Mouse (Mus musculus) thymus, postnatal 25 days (tissue): ENCODE data around the gene Maco1.

Experiments used
- DNase-seq: peaks from one replicate; pipeline ENCODE4 v3.0.0; 2022

Gene Maco1

DNA sequence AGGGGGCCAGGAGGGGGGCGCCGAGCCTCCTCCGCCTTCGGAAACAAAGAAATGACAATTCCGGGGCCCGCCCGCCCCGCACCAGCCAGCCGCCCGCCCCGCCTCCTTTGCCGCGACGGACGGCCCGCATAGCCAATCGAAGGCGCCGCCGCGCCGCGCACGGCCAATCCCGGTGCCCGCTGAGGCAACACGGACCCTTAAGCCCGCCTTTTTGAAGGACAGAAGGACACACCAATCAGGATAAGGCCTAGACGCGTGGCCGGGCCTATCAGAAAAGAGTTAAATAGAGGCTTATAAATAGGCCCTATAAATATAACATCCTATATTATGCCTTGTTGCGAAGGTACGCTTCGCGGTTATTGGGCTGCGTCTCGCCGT lies at the start of gene Maco1:
TSS of gene Maco1 (minus strand) at position 87 of the 378 bp plus-strand sequence.
- peak; percentile 100 for DNase-seq

DNA sequence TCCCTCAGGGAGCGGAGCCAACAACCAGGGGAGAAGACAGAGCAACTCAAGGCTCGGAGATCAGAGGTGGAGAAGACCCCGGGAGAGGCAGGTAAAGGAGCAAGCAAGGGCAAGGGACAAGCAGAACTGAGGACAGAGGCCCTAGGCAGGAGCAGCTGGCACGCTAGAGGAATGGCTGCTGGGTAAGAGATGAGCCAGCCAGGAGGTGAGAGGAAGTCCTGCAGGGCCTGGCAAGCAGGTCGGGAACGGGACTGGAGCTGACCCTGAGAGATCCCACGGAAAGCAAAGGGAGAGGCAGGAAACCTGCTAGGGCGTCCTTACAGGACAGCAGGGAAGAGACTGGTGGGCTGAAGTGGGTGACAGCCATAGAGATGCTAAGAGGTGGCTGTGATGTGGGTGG lies 48.0 kb upstream of the Maco1 start:
- DNase-seq = no peak

DNA sequence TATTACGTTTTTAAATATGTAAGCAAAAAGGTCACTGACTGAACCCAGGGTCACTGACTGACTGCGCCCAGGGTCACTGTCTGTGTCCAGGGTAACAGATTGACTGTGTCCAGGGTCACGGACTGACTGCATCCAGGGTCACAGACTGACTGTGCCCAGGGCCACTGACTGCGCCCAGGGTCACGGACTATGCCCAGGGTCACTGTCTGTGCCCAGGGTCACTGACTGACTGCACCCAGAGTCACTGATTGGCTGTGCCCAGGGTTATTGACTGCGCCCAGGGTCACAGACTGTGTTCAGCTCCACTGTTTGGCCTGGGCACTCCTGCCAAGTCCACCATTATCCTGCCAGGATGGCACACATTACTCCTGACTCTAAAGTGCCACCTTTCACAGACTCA lies 44.1 kb upstream of the Maco1 start:
- DNase-seq = no peak

DNA sequence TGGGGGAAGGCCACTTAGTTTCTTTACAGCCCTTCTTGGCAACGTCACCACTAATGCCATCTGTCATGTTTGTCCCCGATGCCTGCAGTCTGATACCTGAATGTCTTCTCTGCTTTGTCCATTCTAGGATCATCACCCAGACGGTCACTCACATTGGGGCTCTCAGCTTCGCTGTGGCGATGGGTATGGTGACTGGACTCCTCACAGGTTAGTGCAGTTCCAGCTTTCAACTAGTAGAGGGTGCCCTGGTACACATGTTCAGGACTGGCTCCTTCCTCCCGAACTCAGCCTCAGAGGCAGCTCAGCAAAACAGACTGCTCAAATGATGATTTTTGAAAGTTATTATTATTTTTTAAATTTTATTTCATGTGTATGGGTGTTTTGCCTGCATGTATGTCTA lies 39.0 kb upstream of the Maco1 start:
- DNase-seq = peak; percentile 59

DNA sequence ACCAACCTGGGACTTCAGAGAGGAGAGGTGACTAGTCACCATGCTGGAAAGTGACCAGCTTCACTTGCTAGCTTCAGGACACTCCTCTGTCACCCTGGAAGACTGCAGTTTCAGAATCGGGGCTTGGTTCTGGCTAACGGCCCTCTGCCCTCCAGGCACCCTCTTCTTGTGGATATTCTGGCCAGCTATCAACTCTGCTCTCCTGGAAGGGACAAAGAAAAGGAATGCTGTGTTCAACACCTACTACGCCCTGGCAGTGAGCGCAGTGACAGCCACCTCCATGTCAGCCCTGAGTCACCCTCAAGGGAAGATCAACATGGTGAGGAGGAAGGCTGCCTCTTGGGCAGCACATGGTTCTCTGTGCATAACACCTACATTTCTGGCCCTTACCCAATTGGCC lies 31.2 kb upstream of the Maco1 start:
- no peak for DNase-seq

DNA sequence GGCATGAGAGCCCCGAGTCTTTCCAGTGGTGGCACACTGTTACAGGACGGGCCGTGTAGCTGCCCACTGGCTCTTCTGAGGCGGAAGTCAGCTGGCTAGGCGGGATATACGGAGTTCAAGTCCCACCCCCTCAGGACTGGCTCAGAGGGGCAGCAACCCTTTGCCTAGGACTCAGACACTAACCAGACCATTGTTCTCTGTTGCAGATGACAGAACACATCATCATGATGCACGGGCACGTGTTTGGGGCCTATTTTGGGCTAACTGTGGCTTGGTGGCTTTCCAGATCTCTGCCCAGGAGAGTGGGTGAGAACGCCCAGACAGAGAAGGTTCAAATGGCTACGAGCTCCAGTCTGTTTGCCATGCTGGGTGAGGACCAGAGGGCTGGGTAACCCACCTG lies 30.7 kb upstream of the Maco1 start:
- DNase-seq = no peak

DNA sequence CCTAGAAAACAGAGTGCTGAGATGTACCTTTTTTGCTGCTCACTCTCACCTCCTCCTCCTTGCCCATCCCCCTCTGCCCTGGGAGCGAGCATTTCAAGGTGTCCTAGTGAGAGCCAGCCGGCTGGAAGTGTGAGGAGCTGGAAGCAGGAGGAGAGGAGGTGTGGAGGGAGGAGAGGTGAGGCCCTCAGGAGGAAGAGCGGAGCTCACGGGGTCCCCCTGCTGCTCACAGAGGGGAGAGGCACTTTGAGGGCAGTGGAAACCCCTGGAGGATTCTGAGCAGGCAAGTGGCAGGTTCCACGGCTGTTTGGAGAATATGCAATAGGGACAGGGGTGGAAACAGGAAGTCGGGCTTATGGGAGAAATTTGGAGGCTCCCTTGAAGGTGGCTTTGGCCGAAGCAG lies 30.1 kb upstream of the Maco1 start:
- peak; percentile 53 for DNase-seq

DNA sequence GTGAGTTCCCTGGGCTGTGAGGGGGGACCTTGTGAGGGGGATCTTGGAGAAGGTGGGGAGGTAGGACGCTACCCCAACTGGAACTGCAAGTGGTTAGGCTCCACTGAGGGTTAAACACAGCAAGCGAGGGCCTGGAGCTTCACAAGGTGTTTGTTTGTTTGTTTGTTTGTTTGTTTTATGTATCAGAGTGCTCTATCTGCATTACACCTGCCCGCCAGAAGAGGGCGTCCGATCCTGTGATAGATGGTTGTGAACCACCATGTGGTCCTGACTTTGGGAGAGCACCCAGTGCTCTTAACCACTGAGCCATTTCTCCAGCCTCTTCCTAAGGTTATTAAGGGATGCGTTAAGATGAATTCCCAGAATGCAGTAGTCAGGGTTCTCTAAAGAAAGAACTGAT lies 26.9 kb upstream of the Maco1 start:
- peak; percentile 23 for DNase-seq

DNA sequence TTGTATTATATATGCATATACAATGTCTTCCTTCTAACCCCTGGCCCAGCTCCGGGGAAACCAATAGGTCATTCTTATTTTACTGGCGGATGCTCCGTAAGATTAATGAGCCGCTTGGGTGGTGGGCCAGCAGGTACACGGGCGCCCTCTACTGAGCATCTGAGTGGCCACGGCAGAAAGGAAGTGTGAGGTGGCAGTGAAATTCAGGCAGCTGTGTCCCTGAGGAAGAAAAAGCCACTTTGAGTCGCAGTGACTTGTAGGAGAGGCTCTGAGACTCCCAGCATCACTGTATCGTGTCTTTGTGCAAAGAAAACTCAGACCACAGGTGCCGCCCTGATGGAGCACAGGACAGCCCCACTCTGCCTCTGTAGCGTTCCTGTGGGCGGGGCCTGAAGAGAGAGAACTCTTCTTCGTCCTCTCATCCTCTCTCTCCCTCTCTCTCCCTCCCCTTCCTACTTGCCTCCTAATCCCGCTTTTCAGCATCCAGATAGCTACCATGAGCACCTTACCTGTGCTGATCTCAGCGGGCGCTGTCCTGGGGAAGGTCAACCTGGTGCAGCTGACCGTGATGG lies 26.4 kb upstream of the Maco1 start:
- DNase-seq = peak; percentile 75

DNA sequence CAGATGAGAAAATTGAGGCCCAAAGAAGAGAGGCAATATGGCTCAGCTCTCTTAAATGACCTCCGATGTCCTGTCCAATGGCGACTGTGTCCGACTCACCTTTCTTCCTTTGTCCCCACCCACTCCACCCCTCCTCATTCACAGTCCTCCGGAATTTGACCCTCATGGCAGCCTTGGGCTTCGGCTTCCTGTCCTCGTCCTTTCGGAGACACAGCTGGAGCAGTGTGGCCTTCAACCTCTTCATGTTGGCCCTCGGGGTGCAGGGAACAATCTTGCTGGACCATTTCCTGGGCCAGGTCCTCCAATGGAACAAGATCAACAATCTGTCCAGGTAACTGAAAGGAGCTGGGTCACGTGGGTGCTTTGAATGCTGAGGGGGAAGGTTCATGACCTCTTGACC lies 23.0 kb upstream of the Maco1 start:
- no peak for DNase-seq

DNA sequence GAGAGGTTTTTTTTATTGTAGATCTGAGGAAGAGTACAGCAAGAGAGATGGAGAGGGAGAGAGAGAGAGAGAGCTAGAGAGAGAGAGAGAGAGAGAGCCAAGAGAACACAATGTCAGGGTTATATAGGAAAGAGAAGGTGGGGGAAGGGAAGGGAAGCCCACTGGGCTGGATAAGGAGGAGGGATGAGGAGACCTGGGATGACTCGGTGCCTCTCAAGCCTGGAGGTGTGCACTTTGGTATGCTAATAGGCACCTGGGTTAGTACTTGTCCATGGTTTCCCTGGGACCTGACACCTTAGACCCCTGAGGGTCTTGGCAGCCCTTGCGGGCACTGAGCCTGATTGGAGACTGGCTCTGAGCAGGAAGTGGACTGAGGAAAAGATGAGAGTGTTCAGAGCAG lies 18.8 kb upstream of the Maco1 start:
- no peak for DNase-seq

DNA sequence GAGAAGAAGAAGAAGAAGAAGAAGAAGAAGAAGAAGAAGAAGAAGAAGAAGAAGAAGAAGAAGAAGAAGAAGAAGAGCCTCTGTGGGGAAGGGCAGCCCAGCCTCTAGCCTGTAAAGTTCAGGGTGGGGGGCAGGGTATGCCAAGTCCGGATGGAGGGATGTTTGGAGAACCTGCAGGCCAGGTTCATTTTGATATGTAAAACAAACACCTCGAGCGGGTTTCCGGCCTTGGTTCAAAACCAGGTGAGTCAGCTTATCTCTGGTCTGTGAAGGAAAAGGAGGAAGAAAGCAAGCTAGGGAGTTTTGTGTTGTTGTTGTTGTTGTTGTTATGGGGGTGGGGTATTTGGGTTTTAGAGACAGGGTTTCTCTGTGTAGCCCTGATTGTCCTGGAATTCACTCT lies 18.3 kb upstream of the Maco1 start:
- no peak for DNase-seq

DNA sequence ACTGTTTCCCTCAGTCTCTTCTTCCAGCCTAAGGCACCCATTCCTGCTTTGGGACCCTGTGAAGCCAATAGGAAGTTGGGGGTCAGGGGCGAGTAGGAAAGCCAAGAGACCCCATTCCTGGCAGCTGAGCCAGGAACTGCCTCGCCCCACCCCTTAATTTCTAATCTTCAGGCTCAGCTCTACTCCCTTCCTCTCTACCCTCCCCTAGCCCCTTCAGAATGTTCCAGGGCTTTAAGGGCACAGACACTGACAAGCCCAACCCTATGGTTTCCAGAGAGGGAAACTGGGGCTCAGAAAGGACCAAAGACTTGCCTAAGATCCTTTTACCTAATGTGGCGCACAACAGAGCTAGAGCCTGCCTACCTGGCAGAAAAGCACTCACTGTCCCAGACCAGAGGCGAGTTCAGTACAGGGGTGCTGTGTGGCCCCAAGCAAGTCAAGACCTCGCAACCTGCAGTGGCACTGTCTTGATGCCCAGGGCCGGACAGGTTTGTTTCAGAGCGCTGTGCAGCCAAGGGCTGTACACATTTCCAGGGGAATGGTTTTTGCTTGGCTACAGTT lies 16.8 kb upstream of the Maco1 start:
- DNase-seq = no peak

DNA sequence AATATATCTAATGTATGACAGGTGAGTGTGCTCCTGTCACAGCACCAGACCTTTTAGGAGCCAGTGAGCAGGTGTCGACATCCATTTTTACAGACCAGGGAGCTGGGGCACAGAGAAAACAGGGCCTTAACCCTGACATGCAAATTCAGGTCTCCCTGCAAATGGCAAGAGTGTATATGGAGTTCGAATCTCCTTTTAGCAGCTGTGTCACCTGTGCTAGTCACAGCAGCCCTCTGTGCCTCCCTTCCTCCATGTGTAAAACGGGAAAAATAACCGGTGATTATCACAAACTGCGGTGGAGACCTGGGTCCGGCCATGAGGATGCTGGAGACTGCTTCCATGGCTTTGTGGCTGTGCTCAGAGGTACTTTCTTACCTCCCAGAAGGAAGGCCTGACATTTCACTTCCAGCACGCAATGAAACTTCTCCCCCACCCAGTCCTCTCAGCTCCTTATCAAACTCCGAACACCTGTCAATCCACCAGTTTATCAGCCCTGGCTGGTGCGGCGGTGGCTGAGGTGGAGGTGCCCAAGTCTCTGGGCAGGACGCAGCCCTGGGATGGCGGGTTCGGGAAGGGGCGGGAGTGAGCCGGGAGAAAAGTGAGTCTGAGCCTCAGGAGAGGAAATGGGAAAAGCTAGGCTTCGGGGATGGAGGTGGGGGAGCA lies 16.1 kb upstream of the Maco1 start:
- DNase-seq = no peak

DNA sequence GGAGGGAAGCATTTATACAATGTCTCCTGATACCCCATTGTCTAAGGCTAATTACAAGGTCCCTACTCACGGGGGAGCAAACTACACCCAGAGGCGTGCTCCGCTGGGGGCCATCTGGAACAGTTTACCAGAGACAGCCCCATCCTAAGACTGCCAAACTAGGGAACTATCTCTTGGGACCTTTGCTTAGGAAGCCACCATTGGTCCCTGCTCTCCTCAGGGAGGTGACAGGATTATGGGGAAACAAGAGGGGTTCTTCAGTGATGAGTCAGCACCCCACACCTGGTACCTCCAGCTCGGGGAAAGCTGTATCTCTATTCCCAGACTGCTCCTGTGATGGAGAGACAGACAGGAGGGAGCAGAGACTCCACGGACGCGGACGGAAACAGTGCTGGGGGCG lies 15.3 kb upstream of the Maco1 start:
- DNase-seq = no peak

DNA sequence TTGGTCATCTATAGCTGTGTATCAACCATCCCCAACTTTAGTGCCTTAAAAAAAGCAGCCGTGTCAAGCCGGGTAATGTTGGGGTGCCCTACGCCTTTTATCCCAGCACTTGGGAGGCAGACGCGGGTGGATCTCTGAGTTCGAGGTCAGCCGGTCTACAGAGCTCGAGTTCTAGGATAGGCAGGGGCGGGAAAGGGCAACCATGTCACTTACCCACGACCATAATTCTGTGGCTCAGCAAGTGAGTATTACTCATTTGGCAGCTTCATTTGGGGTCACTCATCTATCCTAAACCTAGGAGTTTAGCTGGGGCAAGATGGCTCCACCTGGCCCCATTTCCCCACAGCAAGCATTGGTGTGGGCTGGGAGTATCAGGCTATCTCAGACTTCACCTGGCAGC lies 14.9 kb upstream of the Maco1 start:
- no peak for DNase-seq

DNA sequence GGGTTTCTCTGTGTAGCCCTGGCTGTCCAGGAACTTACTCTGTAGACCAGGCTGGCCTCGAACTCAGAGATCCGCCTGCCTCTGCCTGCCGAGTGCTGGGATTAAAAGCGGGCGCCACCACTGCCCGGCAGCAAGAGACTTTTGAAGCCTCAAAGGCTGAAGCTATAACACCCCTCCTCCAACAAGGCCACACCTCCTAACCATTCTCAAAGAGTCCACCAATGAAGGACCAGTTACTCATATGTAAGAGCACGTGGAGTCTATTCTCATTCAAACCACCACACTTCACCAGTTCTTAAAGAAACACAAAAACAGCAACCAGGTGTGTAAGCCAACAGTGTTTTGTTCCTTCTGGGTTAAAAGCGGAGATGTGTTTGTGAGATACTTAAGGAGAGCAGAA lies 14.5 kb upstream of the Maco1 start:
- DNase-seq = no peak

DNA sequence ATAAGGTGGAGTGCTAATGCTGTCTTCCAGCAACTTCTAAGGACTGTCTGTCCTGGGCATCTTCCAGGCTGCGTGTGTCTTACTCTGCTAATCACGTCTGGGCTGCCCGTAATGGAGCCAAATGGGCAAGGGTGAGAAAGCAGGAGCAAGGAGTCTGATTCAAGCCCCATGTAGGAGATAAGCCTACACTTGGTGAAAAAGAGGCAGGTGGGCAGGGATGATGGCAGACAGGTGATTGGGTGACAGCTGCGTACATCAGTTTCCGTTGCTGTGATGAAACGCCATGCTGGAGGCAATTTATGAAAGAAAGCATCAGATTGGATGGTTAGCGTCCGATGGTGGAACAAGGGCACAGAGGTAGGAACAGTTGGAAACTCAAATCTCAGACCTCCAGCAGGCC lies 14.1 kb upstream of the Maco1 start:
- no peak for DNase-seq

DNA sequence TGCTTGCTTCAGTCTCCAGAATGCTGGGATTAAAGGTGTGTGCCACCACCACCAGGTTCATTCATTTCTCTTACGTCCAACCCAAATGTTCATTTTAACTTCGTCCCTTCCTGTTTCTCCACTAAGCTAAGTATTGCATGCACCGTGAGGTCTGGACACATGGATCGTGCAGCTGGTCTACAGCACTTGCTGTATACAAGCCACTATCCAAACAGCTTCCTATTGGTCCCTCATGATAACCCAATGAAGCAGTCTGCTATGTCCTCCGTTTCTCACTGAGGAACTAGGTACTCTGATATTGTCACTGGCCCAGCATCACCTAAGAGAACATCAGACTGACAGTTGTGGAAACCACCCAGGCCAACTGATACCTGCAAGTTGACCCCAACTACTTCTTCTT lies 12.6 kb upstream of the Maco1 start:
- DNase-seq = no peak

DNA sequence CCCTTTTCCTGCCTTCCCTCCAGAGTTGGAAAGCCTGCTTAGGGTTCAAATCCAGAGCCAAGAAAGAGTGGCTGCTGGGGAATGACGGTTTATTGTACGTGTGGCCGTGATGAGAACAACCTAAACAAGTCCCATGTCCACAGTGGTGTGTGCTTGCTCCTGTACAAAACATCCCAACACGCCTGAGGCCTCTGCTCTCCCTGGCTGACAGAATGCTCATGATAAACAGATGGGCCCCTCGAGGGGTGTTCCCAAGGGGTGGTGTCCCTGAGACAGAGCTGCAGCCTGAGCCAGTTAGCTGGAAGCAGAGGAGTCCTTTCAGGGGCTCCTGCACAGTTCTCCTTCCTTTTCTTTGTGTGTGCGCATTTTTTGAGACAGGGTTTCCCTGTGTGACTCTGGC lies 12.2 kb upstream of the Maco1 start:
- DNase-seq = no peak

DNA sequence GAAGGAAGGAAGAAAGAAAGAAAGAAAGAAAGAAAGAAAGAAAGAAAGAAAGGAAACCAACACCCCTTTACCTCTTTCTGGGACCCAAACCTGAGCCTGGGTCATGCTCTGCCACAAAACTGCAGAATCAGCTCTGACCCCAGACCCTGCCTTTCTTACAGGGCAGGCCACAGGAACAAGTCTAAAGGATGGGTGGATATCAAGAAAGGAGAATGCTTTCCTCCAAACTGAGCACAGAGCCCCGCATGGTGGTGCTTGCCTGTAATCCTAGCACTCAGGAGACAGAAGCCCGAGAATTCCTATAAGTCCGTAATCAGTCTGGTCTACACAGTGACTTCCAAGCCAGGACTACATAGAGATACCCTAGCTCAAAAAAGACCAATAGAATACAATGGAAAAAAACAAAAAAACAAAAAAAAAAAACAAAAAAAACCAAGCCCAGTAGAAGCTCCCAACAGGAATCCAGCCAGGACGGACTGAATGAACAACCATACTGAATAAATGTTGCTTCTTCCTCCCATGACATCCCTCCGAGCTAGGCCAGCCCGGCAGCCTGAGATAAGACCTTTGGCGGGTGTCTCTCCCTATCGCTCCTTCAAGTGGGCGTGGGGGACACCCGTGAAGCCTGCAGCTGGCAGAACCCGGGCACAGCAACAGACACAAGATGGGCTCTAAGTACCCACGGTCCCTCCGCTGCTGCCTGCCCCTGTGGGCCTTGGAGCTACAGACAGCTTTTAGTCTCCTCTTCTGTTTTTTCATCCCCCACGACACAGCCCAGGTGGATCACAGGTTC lies 11.0 kb upstream of the Maco1 start, which contains the start of gene Rhd:
TSS of gene Rhd (plus strand) at position 600 of the 793 bp plus-strand sequence.
- no peak for DNase-seq

DNA sequence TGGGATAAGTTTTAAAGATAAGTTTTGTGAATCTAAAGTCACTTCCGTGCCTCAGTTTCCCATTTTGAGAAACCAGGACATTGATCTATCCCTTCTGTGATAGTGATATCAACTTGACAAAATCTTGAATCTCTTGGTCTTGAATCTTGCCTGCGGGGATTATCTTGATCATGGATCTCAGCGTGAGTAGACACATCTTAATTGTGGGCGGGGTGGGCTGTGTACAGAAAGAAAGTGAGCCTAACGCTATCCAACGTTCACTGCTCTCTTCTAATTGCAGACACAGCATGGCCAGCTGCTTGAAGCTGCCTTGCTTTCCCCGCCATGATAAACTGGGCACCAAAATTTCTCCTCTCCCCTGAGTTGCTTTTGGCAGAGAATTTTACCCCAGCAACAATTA lies 9.9 kb upstream of the Maco1 start:
- no peak for DNase-seq

DNA sequence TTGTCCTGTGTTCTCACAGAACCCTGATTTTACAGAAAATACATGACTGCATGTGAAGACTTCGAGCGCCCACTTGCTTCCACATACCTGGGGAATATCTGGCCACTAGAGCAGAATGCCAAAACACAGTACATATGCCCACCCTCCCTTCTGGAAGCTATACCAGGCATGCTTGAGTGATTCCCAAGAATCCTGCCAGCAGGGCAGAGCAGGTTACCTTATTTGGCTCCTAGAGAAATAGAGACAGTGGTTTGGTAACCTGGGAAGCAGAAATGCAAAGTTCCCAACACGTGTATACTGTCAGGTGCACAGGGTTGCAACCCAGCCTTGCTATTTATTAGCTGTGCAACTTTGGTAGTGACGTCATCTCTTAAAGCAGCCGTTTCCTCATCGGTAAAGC lies 8.7 kb upstream of the Maco1 start:
- DNase-seq = no peak

DNA sequence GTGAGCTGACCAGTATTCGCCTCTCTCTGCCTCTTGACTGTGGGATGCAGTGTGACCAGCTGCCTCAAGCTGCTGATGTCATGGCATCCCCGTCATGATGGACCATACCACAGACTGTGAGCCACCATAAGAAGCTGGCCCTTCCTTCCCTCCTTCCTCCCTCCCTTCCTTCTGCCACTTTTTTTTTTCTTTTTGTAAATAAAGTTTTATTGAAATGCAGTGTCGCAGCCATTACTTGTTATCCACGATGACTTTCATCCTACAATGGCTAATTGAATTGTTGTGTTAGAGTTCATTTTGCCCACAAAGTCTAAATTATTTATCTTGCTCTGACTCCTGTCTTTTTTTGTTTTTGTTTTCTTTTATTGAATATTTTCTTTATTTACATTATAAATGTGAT lies 5.3 kb upstream of the Maco1 start:
- DNase-seq = no peak
